Mouse (Mus musculus): Measurements from ENCODE around the gene Gpsm3.

GRCm38 (mm10) chr17:34593752-34594525, 4.3 kb downstream of the Gpsm3 start:
- TF ChIP-seq GATA1 (IDR thresholded peaks at IDR 0.05; ENCODE audit: borderline replicate concordance, low read length) (no peak), FLI1 (IDR thresholded peaks at IDR 0.05; ENCODE audit: low read length) (no peak)

Measured in megakaryocyte, embryonic 14.5 days (primary cell).